Mouse (Mus musculus) mouse embryonic stem cell (cell line): ENCODE measurements around the gene Syt1.

Source experiments
- in situ Hi-C, 2 experiments: fragments of 300-500 bp; cut with MboI; formaldehyde crosslinking; loops; 1 replicate in 1 of 2; 3 replicates in 1 of 2; pipeline ENCODE4 v1.14.3; 2019 to 2020; ENCODE audit warnings: low sequenced_read_pairs in 2 of 2, low pct_unique_long_range_greater_than_20kb in 1 of 2, mixed read lengths in 1 of 2; ENCODE audit not compliant: unreplicated experiment in 1 of 2

The Syt1 gene

DNA sequence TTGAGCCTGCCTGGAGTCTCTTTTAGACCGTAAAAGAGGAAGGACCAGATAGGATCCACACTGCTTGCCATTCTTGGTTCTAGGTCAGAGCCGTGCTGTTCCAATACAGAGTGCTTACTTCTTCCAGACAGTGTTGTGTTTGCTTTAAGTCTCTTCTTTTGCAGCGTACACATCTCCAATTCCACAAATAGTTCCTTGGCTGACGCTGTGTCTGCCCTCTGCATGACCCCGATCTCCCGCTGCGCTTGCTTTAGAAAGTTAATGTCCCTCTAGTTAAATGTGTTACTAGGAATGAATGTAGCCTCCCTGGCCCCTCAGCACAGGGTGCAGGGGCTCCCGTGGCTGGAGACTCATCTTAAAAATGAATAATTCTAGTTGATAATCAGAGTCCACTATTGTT, 442.6 kb downstream of the Syt1 start:
- in situ Hi-C loops = loop anchor here in 1 of 2 experiments (25.0 kb wide), 1 partner anchor 281 kb away; no protein-coding TSS in a partner anchor

DNA sequence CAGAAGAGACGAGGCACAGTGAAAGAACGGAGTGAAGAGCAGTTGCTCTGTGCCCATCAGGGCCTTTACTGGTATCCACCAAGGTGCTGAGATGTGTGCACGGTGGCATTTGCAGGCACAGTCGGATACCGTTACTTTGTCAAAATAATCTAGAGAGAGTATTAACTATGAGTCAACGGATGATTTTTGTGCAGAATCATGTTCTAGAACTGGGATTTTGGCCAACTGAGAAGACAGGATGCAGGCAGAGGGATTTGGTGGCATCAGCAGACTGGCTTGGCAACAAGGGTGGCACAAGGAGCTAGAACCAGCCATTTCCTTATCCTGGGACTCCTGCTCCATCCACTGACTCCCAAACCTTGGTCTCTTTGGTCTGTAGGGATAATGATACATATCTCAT, 443.3 kb downstream of the Syt1 start:
- in situ Hi-C loops = loop anchor here in 1 of 2 experiments (25.0 kb wide), 1 partner anchor 280 kb away; no protein-coding TSS in a partner anchor

DNA sequence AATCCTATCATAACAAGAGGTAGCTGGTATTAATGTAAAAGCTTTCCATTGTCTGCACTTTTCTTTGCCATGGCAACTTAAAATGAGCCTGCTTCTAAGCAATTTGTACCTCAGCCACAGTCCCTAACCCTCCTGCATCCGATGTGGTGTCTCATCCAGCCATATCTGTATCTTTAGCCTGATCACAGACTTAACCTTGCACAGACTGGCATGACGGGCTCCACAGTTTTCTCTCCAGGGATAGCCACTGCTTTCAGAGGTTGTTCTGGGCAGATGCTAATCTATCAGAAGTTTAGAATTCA, 451.2 kb downstream of the Syt1 start:
- in situ Hi-C loops = loop anchor here in 1 of 2 experiments (25.0 kb wide), 1 partner anchor 272 kb away; no protein-coding TSS in a partner anchor

DNA sequence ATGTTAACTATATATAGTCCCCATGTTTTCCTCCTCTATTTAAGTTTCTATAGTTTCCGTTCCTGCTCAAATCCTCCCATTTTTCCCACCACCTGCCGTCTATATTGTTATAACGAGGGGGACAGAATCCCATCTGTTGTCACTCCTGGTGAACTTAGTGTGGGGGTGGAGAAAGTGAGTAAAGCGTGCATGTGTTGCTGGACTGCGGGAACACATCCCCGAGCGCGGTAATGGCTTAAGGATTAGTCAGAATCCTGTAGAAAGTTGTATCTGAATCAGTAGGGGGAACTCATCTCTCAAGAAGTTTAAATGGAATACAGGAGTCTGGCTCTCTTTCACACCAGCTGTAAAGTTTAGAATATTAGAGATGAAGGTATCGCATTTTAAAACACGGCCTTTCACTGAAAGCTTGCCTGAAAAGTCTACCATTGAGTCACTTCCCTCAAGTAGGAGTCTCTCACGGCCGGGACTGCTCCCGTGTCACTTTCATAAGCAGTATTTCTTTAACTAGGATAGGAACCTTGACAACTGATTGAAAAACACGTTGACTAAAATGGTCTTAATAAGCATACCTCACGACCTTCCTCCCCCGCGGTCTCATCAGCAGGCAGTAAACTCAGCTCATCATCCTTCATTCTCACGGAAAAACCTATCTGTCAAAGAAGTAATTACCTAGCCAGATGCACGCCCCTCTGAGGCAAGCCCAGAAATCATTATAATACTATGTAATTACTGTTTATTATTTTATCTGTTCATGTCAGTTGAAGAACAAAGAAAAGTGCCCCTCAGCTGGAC, 451.8 kb downstream of the Syt1 start:
- in situ Hi-C loops = loop anchor here in 1 of 2 experiments (25.0 kb wide), 1 partner anchor 272 kb away; no protein-coding TSS in a partner anchor

DNA sequence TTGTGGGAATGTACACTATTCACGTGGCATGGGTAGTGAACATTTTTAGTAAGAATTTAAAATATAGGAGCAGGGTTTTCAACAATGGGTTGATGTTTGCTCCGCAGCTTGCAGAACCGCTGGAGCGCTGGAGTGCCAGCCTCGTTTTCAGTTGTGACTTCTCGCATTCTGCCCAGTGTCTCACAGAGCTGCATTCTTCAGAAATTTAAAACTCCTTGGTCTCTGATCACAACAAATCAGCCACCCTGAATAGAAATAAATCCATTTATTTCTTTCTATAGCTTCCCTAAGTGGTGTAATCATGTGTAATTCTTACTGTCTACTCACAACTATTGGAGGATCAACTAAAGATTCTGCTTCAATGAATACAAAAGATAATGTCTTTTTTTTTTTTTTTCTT, 458.2 kb downstream of the Syt1 start:
- in situ Hi-C loops = loop anchor here in 1 of 2 experiments (25.0 kb wide), 1 partner anchor 265 kb away; no protein-coding TSS in a partner anchor

DNA sequence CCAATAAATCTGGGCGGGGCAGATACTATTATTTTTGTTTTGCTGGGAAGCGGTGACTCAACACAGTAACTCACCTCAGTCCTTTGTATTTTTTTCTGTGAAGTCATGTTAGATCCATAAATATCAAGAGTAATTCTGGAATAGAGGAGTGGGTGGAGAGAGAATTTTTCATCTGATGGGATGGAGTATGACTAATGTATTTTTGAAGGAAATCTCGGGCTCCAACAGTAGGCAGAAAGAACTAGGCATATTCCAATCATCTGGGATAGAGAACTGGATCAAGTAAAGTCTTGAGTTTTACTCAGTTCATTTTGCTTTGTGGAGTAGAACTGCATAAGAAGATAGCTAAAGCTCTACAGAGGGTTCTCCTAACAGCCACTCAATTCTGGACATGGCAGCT, 465.1 kb downstream of the Syt1 start:
- in situ Hi-C loops = no loop called here

DNA sequence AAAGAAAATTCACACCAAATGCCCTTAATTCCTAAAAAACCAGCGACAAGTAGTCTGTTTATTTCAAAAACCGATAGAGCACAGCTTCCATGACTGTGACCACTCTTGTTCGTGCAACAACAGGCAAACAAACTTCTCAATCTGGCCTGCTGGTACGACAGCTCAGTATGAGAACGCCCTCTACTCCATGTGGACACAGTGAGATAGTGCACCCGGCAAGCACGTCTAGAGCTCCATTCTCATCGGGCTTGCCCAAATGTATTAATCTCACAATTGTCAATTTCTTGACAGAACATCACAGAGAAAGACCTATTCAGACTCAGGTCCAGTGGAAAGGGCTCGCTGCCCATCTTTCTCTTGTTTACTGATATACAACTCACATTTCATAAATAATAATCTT, 469.2 kb downstream of the Syt1 start:
- in situ Hi-C loops = no loop called here

DNA sequence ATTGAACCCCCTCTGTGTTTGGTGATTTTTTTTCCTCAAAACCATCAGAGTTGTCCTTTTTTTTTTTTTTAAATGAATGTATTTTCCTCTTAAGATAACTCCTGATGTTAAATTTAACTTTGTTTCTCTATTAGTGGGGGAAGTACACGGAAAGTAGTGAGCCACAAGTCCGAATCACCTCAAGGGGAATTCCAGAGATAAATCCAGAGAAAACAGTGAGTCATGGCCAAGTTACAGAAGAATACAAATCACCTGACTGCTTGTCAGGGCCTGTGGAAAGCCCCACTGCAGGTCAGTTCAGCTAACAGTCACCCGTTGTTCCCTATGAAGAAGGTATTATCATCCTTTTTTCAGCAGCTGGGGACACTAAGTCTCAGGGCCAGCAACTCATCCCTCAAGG, 472.2 kb downstream of the Syt1 start:
- in situ Hi-C loops = loop anchor here in 1 of 2 experiments (10.0 kb wide), 1 partner anchor 244 kb away; no protein-coding TSS in a partner anchor

DNA sequence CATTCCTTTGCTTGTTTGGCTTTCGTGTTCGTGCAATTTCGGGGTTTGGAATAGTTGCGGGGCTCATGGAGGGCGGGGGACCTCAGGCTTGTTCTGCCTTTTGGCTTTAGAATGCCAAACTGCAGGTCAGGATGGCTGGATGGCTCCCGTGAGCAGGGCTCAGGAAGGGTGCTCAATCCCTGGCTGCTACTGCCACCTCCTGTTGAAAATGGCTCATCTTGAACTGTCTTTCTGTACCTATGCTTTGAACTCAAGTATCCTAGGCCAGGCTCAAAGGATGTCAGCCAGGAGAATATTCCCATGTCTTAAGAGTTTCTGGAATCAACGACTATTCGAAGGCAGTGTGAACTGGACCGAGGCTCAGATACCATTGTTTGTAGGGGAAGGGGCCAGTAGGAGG, 473.1 kb downstream of the Syt1 start:
- in situ Hi-C loops = loop anchor here in 1 of 2 experiments (10.0 kb wide), 1 partner anchor 243 kb away; no protein-coding TSS in a partner anchor

DNA sequence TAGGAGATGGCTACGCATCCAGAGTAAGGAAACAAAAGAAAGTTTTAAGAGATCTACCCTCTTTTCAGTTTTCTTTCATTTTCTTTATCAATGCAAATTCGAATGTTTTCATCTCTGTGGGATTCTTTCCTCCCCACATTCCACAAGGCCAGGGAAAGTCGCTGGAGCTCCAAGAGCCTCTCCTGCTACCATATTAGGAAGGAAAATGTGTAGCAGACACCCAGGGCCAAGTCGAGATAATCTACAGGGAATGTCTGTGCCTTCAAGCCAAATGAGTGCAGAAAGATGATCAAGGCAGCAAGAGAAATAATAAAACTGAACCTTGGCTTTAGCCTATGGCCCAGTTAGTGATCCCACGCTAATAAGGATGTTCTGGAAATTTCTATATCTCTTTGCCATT, 474.9 kb downstream of the Syt1 start:
- in situ Hi-C loops = loop anchor here in 1 of 2 experiments (10.0 kb wide), 1 partner anchor 241 kb away; no protein-coding TSS in a partner anchor

DNA sequence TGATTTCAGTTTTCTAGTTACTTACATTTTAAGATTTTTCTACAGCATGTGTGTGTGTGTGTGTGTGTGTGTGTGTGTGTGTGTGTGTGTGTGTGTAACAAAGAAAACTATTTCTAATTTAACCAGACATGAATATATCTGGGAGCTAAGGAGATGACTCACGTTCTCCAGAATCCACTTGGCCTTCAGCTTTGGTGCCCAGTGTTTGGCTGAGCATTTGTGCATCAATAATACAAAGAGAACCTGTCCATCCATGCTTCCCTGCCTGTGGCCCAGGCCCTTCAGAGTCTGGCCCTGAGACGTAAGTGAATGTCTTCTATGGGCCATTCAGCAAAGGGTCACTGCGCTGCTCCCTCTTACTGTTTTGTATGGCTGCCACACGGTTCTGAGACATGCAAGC, 476.7 kb downstream of the Syt1 start:
- in situ Hi-C loops = loop anchor here in 1 of 2 experiments (10.0 kb wide), 1 partner anchor 239 kb away; no protein-coding TSS in a partner anchor

DNA sequence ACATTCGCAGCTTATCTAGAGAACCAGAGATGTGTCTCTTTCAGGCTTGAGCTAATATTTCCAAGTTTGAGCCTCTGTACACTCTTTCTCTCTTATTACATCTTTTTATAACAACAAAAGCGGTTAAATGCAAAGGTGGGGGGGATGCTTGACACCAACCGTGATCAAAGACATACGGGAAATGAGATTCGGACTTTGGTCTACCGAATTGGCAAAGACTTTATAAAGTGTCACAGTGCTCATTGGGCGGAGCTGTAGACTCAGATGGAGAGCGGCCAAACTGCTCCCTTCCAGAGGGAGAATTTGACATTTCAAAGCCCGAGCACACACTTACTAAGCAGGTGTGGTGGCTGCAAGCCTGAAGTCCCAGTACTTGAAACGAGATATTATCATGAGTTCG, 477.9 kb downstream of the Syt1 start:
- in situ Hi-C loops = loop anchor here in 1 of 2 experiments (10.0 kb wide), 1 partner anchor 238 kb away; no protein-coding TSS in a partner anchor

DNA sequence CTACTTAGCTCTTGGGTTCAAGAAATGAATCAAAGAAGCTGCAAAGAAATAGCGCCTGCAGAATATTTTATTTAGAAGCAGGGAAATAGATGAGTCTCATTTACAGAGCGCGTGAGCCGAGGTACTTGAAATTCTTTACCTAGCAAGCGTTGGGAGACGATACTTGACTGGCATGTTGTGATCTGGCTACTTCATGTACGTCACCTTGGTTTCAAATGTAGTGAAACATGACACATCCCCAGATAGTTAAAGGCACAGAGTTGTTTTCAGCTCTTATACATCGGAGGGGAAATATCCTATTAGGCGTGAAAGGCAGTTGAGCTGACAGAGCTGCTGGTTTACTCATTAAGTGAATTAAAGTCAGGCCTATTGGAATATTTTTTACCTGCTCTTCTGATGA, 478.5 kb downstream of the Syt1 start:
- in situ Hi-C loops = loop anchor here in 1 of 2 experiments (10.0 kb wide), 1 partner anchor 237 kb away; no protein-coding TSS in a partner anchor

DNA sequence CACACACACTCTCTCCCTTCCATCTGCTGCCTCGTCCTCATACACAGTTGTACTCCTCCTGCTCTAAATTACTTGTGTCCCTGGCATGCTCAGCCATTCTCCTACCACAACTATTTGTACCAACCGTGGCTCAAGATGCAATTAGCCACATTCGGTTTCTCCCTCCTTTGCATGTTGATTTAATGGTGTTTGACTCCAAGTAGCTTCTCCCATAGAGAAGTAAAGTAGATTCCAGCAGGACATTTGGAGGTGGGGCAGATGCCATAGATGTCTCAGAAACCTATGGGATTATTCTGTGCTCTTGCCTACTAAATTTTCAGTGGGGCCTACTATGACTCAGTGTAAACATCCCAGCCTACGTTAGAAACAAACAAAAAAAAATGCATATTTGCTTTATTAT, 479.1 kb downstream of the Syt1 start:
- in situ Hi-C loops = loop anchor here in 1 of 2 experiments (10.0 kb wide), 1 partner anchor 237 kb away; no protein-coding TSS in a partner anchor

DNA sequence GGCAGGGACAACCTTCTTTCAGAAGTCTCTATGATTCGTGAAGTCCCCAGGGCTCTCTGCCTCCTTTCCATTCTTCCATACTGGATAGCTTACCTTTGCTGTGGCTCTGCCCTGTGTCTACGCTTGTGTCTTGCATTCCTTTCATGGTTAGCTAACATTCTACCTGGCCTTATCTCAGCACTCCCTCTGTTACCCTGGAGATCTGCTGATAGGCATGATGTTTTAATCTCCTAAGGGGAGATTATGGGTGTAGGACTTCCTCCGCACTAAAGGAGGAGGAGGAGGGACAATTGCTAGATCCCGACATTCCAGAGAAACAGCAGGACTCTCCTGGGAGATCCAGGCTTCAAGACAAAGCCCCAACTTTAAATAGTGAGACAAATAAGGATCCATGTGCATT, 479.7 kb downstream of the Syt1 start:
- in situ Hi-C loops = loop anchor here in 1 of 2 experiments (10.0 kb wide), 1 partner anchor 236 kb away; no protein-coding TSS in a partner anchor

DNA sequence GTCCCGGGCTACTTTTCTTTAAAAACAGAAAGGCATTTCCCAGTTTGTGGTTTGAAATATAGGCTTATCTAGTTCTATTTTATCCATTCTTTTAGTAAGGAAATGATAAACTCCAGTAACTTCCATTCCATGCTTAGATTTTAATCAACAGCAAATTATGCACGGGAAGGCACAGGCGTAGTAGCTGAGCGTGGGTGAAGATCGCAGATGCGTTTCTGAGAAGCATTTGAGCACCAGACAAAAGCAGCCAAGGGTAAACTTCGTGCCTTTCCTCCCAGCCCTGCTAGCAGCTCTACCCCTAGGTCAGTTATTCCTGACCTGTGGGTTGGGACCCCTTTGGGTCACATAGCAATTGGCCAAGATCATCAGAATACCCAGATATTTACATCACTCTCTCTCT, 482.4 kb downstream of the Syt1 start:
- in situ Hi-C loops = no loop called here

DNA sequence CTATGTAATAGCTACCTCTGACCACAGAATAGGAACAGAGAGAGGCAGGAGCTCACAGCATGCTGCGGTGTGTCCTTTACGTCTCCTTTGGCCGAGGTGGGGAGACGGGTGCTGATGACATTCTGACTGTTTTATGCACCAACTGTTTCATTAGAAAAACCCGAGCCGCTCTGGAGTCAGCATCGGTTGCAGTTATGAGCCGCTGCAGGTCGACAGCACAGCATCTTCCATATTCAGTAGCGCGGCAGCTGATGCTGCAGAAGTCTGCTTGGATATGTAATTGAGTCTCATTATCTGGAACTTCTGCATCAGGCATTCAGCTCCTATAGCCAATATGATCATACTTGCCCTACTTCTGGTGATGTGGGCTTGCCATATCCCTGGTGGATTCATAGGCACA, 485.3 kb downstream of the Syt1 start:
- in situ Hi-C loops = no loop called here

DNA sequence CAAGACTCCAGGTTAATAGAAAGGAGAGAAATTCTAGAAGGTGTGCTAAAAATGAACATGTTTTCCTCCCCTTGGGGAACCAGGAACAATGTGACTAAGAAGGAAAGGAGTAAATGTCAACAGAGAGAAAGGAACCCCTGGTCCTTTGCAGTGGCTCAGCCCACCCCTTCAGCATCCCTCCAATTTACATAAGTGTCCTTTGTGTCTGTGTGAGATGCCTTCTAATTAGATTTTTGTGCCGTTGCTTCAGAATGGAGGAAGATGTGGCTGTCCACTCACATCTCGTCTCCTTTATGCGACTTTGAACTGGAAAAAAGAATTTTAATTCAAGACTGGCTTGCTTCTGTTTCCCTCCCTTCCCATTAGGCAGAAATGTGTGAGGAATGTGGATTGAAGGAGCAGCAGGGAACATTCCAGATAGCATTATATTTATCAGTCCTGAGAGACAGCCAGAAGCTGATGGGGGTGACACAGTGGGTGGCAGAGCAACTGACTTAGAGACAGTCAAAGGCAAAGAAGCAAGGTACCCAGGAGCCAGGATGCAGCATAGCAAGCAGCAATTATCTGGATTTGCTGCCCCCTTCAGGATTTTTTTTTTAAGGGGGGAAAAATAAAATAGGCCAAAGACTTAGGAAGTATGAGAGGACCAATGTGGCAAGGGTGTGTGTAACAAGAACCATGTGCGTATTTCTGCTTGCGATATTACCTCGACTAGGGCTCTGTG, 486.3 kb downstream of the Syt1 start:
- in situ Hi-C loops = no loop called here

DNA sequence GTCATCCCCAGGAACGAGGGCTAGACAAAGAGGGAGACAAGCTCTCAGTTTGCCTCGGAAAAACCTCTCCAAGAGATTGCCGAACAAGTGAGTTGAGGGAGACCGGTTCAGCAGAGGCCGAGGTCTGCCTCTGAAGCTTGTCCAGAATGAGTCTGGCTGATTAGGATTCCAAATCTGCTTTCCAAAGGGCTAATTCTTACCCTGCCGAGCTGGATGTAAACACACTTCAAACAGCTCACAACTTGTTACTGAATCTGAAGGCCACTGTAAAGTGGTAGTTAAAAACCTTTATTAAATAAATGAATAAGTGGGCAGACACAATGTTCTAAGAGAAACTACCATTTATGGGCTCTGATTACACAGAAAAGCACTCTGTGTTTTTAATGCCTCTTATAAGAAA, 491.6 kb downstream of the Syt1 start:
- in situ Hi-C loops = no loop called here
